Mouse (Mus musculus): ENCODE data around the gene Tacr1.
A peak's percentile ranks its signal among the peaks of the same experiment; 100 is the strongest.

Gene Tacr1

GRCm38 (mm10) chr6:82528631-82529030 is 126.5 kb downstream of the Tacr1 start:
- DNase-seq, result no peak

- DNase-seq, result no peak
These were observed 134.5 kb downstream of the Tacr1 start for GRCm38 (mm10) chr6:82536641-82537040.

GRCm38 (mm10) chr6:82549270-82549669 is 147.1 kb downstream of the Tacr1 start:
- DNase-seq, result peak; percentile 16 to 19

- no peak for DNase-seq
These were observed 173.3 kb downstream of the Tacr1 start for GRCm38 (mm10) chr6:82575445-82575844.

GRCm38 (mm10) chr6:82585396-82585795 is 183.3 kb downstream of the Tacr1 start:
- DNase-seq, result peak; percentile 55 to 63

- peak; percentile 92 to 94 for DNase-seq
These were observed 187.3 kb downstream of the Tacr1 start for GRCm38 (mm10) chr6:82589387-82589786.

- DNase-seq, result no peak
These were observed 193.4 kb downstream of the Tacr1 start for GRCm38 (mm10) chr6:82595461-82596090.

- DNase-seq, result peak; percentile 62 to 70
These were observed 201.1 kb downstream of the Tacr1 start for GRCm38 (mm10) chr6:82603228-82603627.

GRCm38 (mm10) chr6:82603665-82604064 is 201.5 kb downstream of the Tacr1 start:
- DNase-seq, result peak; percentile 82 to 84

GRCm38 (mm10) chr6:82604791-82605190 is 202.7 kb downstream of the Tacr1 start:
- peak; percentile 51 to 63 for DNase-seq

- DNase-seq, result no peak
These were observed 206.6 kb downstream of the Tacr1 start for GRCm38 (mm10) chr6:82608756-82609155.

GRCm38 (mm10) chr6:82609339-82609926 is 207.3 kb downstream of the Tacr1 start:
- DNase-seq, result no peak
